Mouse (Mus musculus): Measurements from ENCODE around the gene Specc1. TPM values are rescaled to one million over a fixed set of nuclear protein-coding genes. Genes with fewer than 3 reads are reported as not detected.

The Specc1 gene
- polyA plus RNA-seq, 1 experiment from 2014 or later, result 26.3 TPM

GRCm38 (mm10) chr11:62064565-62064964 lies 108.0 kb downstream of the Specc1 start:
- Histone ChIP-seq H3K9me3 (ENCODE audit: control insufficient read depth, low read length) (no peaks in the 10 kb centered on the region), H3K9ac (ENCODE audit: low read depth, low read length) (no peak overlapping the region), H3K4me3 (ENCODE audit: low read depth, low read length) (no peak overlapping the region), H3K27me3 (ENCODE audit: control insufficient read depth, insufficient read depth, low read length) (no peaks in the 10 kb centered on the region), H3K27ac (ENCODE audit: low read depth, low read length) (no peak overlapping the region), H3K4me2 (replicated peaks; ENCODE audit: low read depth, low read length) (no peak overlapping the region), H3K4me1 (replicated peaks; ENCODE audit: control insufficient read depth, insufficient read depth, low read length) (no peaks in the 10 kb centered on the region; the same call in 1 of the 2 replicates), H3K36me3 (ENCODE audit: control insufficient read depth, insufficient read depth, low read length) (no peaks in the 10 kb centered on the region)
- DNase-seq (ENCODE audit: low spot score), result no peak
- WGBS, result 50% methylated on average over 1 of the region's 1 CpGs
- ATAC-seq (ENCODE audit: low FRiP score), result no peak

- Histone ChIP-seq H3K9me3 (ENCODE audit: control insufficient read depth, low read length) (no peaks in the 10 kb centered on the region), H3K27ac (ENCODE audit: low read depth, low read length) (no peak overlapping the region), H3K36me3 (ENCODE audit: control insufficient read depth, insufficient read depth, low read length) (no peaks in the 10 kb centered on the region), H3K4me1 (replicated peaks; ENCODE audit: control insufficient read depth, insufficient read depth, low read length) (no peaks in the 10 kb centered on the region; the same call in 1 of the 2 replicates), H3K4me3 (ENCODE audit: low read depth, low read length) (no peak overlapping the region), H3K27me3 (ENCODE audit: control insufficient read depth, insufficient read depth, low read length) (no peaks in the 10 kb centered on the region), H3K4me2 (replicated peaks; ENCODE audit: low read depth, low read length) (no peak overlapping the region), H3K9ac (ENCODE audit: low read depth, low read length) (no peak overlapping the region)
- ATAC-seq (ENCODE audit: low FRiP score) (no peak), DNase-seq (ENCODE audit: low spot score) (no peak)
- 75% methylated on average over 6 of the region's 6 CpGs for WGBS
These were observed 109.1 kb downstream of the Specc1 start for GRCm38 (mm10) chr11:62065655-62066054.

- Histone ChIP-seq H3K4me3 (ENCODE audit: low read depth, low read length) (no peak overlapping the region), H3K9ac (ENCODE audit: low read depth, low read length) (no peak overlapping the region), H3K36me3 (ENCODE audit: control insufficient read depth, insufficient read depth, low read length) (no peaks in the 10 kb centered on the region), H3K9me3 (ENCODE audit: control insufficient read depth, low read length) (no peaks in the 10 kb centered on the region), H3K27me3 (ENCODE audit: control insufficient read depth, insufficient read depth, low read length) (no peaks in the 10 kb centered on the region), H3K4me1 (replicated peaks; ENCODE audit: control insufficient read depth, insufficient read depth, low read length) (no peaks in the 10 kb centered on the region; the same call in 1 of the 2 replicates), H3K4me2 (replicated peaks; ENCODE audit: low read depth, low read length) (no peak overlapping the region), H3K27ac (ENCODE audit: low read depth, low read length) (no peak overlapping the region)
- DNase-seq (ENCODE audit: low spot score), result peak; percentile 28
- WGBS, result 21% methylated on average over 2 of the region's 2 CpGs
- no peak for ATAC-seq (ENCODE audit: low FRiP score)
These were observed 113.0 kb downstream of the Specc1 start for GRCm38 (mm10) chr11:62069554-62069953.

- Histone ChIP-seq H3K27me3 (ENCODE audit: control insufficient read depth, insufficient read depth, low read length) (no peaks in the 10 kb centered on the region), H3K4me1 (replicated peaks; ENCODE audit: control insufficient read depth, insufficient read depth, low read length) (no peaks in the 10 kb centered on the region; the same call in 1 of the 2 replicates), H3K36me3 (ENCODE audit: control insufficient read depth, insufficient read depth, low read length) (no peaks in the 10 kb centered on the region), H3K27ac (ENCODE audit: low read depth, low read length) (no peak overlapping the region), H3K9me3 (ENCODE audit: control insufficient read depth, low read length) (no peaks in the 10 kb centered on the region), H3K9ac (ENCODE audit: low read depth, low read length) (no peak overlapping the region), H3K4me3 (ENCODE audit: low read depth, low read length) (no peak overlapping the region), H3K4me2 (replicated peaks; ENCODE audit: low read depth, low read length) (no peak overlapping the region)
- no peak for DNase-seq (ENCODE audit: low spot score)
- ATAC-seq (ENCODE audit: low FRiP score), result no peak
- WGBS, result 86% methylated on average over 7 of the region's 7 CpGs
These were observed 113.6 kb downstream of the Specc1 start for GRCm38 (mm10) chr11:62070206-62070605.

- DNase-seq (ENCODE audit: low spot score) (no peak), ATAC-seq (ENCODE audit: low FRiP score) (no peak)
- H3K4me3 ChIP-seq (ENCODE audit: low read depth, low read length), result no peak overlapping the region
- no peaks in the 10 kb centered on the region for H3K36me3 ChIP-seq (ENCODE audit: control insufficient read depth, insufficient read depth, low read length)
- H3K4me1 ChIP-seq (replicated peaks; ENCODE audit: control insufficient read depth, insufficient read depth, low read length), result no peaks in the 10 kb centered on the region; the same call in 1 of the 2 replicates
- no peak overlapping the region for H3K9ac ChIP-seq (ENCODE audit: low read depth, low read length)
- no peak overlapping the region for H3K27ac ChIP-seq (ENCODE audit: low read depth, low read length)
- H3K27me3 ChIP-seq (ENCODE audit: control insufficient read depth, insufficient read depth, low read length), result no peaks in the 10 kb centered on the region
- no peaks in the 10 kb centered on the region for H3K9me3 ChIP-seq (ENCODE audit: control insufficient read depth, low read length)
- 78% methylated on average over 3 of the region's 3 CpGs for WGBS
- no peak overlapping the region for H3K4me2 ChIP-seq (replicated peaks; ENCODE audit: low read depth, low read length)
These were observed 115.8 kb downstream of the Specc1 start for GRCm38 (mm10) chr11:62072406-62072805.

- Histone ChIP-seq H3K36me3 (ENCODE audit: control insufficient read depth, insufficient read depth, low read length) (no peaks in the 10 kb centered on the region), H3K4me3 (ENCODE audit: low read depth, low read length) (no peak overlapping the region), H3K9ac (ENCODE audit: low read depth, low read length) (no peak overlapping the region), H3K9me3 (ENCODE audit: control insufficient read depth, low read length) (no peaks in the 10 kb centered on the region), H3K27ac (ENCODE audit: low read depth, low read length) (no peak overlapping the region), H3K27me3 (ENCODE audit: control insufficient read depth, insufficient read depth, low read length) (no peaks in the 10 kb centered on the region), H3K4me2 (replicated peaks; ENCODE audit: low read depth, low read length) (no peak overlapping the region), H3K4me1 (replicated peaks; ENCODE audit: control insufficient read depth, insufficient read depth, low read length) (no peaks in the 10 kb centered on the region; the same call in 1 of the 2 replicates)
- DNase-seq (ENCODE audit: low spot score) (no peak), ATAC-seq (ENCODE audit: low FRiP score) (no peak)
- 88% methylated on average over 7 of the region's 7 CpGs for WGBS
These were observed 117.1 kb downstream of the Specc1 start for GRCm38 (mm10) chr11:62073575-62074140.

GRCm38 (mm10) chr11:62074578-62074977 lies 118.0 kb downstream of the Specc1 start:
- Histone ChIP-seq H3K36me3 (ENCODE audit: control insufficient read depth, insufficient read depth, low read length) (no peaks in the 10 kb centered on the region), H3K4me2 (replicated peaks; ENCODE audit: low read depth, low read length) (no peak overlapping the region), H3K9ac (ENCODE audit: low read depth, low read length) (no peak overlapping the region), H3K9me3 (ENCODE audit: control insufficient read depth, low read length) (no peaks in the 10 kb centered on the region), H3K4me1 (replicated peaks; ENCODE audit: control insufficient read depth, insufficient read depth, low read length) (no peaks in the 10 kb centered on the region; the same call in 1 of the 2 replicates), H3K27ac (ENCODE audit: low read depth, low read length) (no peak overlapping the region), H3K27me3 (ENCODE audit: control insufficient read depth, insufficient read depth, low read length) (no peaks in the 10 kb centered on the region), H3K4me3 (ENCODE audit: low read depth, low read length) (no peak overlapping the region)
- ATAC-seq (ENCODE audit: low FRiP score) (no peak), DNase-seq (ENCODE audit: low spot score) (no peak)
- WGBS, result 92% methylated on average over 8 of the region's 8 CpGs

- no peak for ATAC-seq (ENCODE audit: low FRiP score)
- WGBS, result 84% methylated on average over 3 of the region's 3 CpGs
These were observed 118.5 kb downstream of the Specc1 start for GRCm38 (mm10) chr11:62075071-62075470.

GRCm38 (mm10) chr11:62075551-62075950 lies 119.0 kb downstream of the Specc1 start:
- H3K9me3 ChIP-seq (ENCODE audit: control insufficient read depth, low read length), result no peaks in the 10 kb centered on the region
- 93% methylated on average over 5 of the region's 5 CpGs for WGBS
- no peaks in the 10 kb centered on the region for H3K4me1 ChIP-seq (replicated peaks; ENCODE audit: control insufficient read depth, insufficient read depth, low read length)
- no peak overlapping the region for H3K9ac ChIP-seq (ENCODE audit: low read depth, low read length)
- no peak for ATAC-seq (ENCODE audit: low FRiP score)
- no peak overlapping the region for H3K27ac ChIP-seq (ENCODE audit: low read depth, low read length)
- no peak overlapping the region for H3K4me3 ChIP-seq (ENCODE audit: low read depth, low read length)
- no peaks in the 10 kb centered on the region for H3K36me3 ChIP-seq (ENCODE audit: control insufficient read depth, insufficient read depth, low read length)
- no peaks in the 10 kb centered on the region for H3K27me3 ChIP-seq (ENCODE audit: control insufficient read depth, insufficient read depth, low read length)
- H3K4me2 ChIP-seq (replicated peaks; ENCODE audit: low read depth, low read length), result no peak overlapping the region
- no peak for DNase-seq (ENCODE audit: low spot score)

More at GRCm38 (mm10) chr11:62075071-62075470, 118.5 kb downstream of the Specc1 start:
- H3K9ac ChIP-seq (ENCODE audit: low read depth, low read length), result no peak overlapping the region
- no peaks in the 10 kb centered on the region for H3K36me3 ChIP-seq (ENCODE audit: control insufficient read depth, insufficient read depth, low read length)
- no peak for DNase-seq (ENCODE audit: low spot score)
- no peaks in the 10 kb centered on the region for H3K27me3 ChIP-seq (ENCODE audit: control insufficient read depth, insufficient read depth, low read length)
- H3K4me2 ChIP-seq (replicated peaks; ENCODE audit: low read depth, low read length), result no peak overlapping the region
- H3K9me3 ChIP-seq (ENCODE audit: control insufficient read depth, low read length), result no peaks in the 10 kb centered on the region
- H3K4me1 ChIP-seq (replicated peaks; ENCODE audit: control insufficient read depth, insufficient read depth, low read length), result no peaks in the 10 kb centered on the region
- no peak overlapping the region for H3K27ac ChIP-seq (ENCODE audit: low read depth, low read length)
- H3K4me3 ChIP-seq (ENCODE audit: low read depth, low read length), result no peak overlapping the region

Data from hindbrain, embryonic 11.5 days (tissue).